Mouse (Mus musculus) cerebellum, adult 9-10 months (tissue): Measurements from ENCODE around the gene Spag4.

ENCODE experiments used
- DNase-seq: peaks from one replicate; pipeline ENCODE4 v3.0.0; 2022

Gene Spag4

GRCm38 (mm10) chr2:156065099-156066041 is at the start of gene Spag4:
TSS of gene Spag4 (plus strand) at chr2:156065175.
- DNase-seq, result peak; percentile 62

- DNase-seq, result no peak
Observed at GRCm38 (mm10) chr2:156018106-156018505, 46.9 kb upstream of the Spag4 start.

GRCm38 (mm10) chr2:156021219-156021618 is 43.8 kb upstream of the Spag4 start:
- DNase-seq, result no peak

- no peak for DNase-seq
Observed at GRCm38 (mm10) chr2:156021765-156022164, 43.2 kb upstream of the Spag4 start.

DNA sequence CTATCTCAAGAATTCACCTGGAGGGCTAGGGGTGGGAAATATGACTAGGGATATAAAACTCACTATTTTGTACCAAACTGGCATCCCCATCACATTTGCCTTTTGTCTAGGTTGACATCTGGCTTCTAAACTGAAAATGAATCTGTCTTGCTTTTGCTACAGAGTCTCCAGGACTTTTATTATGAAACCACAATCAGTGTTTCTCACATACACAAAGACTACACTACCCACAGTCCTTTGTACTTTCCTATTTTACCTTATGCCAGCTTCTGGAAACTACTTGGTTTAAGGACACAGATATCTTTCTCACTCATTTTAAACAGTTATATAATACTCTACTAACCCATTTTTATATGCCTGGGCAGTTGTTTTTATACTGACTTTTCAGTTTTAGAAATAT is 39.5 kb upstream of the Spag4 start:
- DNase-seq, result no peak

DNA sequence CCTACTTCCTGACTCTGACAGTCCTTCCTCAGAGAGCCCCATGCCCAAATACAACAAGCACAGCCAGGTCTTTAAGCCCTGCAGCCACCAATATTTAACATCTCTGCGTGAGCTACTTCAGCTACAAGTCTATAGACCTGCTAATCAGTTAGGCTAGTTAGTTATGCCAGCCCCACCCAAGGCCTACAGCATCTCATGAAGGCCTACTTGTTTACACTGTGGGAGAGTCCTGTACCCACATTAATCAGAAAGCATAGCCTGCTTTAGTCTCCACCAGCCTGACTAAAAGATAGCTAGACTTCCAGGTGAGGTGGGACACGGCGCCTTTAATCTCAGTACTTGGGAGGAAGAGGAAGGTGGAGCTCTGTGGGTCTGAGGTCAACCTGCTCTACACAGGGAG is 25.6 kb upstream of the Spag4 start:
- DNase-seq, result no peak

DNA sequence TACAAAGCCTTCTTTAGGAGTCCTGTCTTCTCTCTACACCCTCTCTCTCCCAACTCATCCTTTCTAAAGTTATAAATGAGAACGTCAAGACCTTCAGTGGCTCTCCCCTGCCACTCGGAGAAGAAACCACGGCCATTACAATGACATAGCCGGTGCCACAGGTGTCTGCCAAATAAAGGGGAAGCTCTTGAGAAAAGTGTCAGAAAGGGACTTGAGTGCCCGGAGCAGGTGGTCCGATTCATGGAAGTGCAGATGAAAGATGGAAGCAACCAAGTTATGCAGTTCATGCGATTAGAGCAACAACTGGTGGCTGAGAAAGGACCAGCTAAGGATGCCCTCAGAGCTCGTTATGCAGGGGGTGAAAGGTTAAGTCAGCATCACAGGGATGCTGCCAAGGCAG is 22.1 kb upstream of the Spag4 start:
- DNase-seq, result no peak

GRCm38 (mm10) chr2:156047929-156048328 is 17.0 kb upstream of the Spag4 start:
- DNase-seq, result no peak

- DNase-seq, result no peak
Observed at GRCm38 (mm10) chr2:156052816-156053215, 12.2 kb upstream of the Spag4 start, which contains the start of gene Fer1l4. TSS of gene Fer1l4 (minus strand) at chr2:156052947.

GRCm38 (mm10) chr2:156066126-156066525 is 1.2 kb downstream of the Spag4 start:
- no peak for DNase-seq

DNA sequence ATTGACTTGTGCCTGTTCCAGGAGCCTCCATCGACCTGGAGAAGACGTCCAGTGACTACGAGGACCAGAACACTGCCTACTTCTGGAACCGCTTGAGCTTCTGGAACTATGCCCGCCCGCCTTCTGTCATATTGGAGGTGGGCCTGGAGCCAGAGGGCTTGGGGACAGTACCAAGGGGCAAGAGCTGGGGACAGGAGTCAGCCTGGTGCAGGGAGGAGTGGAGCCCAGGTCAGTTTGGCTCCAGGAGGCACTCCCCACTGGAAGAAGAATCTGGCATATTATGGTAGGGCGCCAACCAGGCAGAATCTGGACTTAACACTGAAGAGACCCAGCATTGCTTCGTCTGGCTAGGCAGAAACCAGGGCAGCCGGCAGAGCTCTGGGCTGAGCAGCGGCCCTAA is 2.9 kb downstream of the Spag4 start:
- peak; percentile 80 for DNase-seq

- DNase-seq, result no peak
Observed at GRCm38 (mm10) chr2:156071236-156071635, 6.3 kb downstream of the Spag4 start.

- no peak for DNase-seq
Observed at GRCm38 (mm10) chr2:156073725-156074124, 8.8 kb downstream of the Spag4 start.

- no peak for DNase-seq
Observed at GRCm38 (mm10) chr2:156077461-156077860, 12.5 kb downstream of the Spag4 start.

- DNase-seq, result no peak
Observed at GRCm38 (mm10) chr2:156078421-156079182, 13.6 kb downstream of the Spag4 start.

- DNase-seq, result no peak
Observed at GRCm38 (mm10) chr2:156079183-156079560, 14.2 kb downstream of the Spag4 start.

- DNase-seq, result peak; percentile 67
Observed at GRCm38 (mm10) chr2:156079674-156080073, 14.7 kb downstream of the Spag4 start.

DNA sequence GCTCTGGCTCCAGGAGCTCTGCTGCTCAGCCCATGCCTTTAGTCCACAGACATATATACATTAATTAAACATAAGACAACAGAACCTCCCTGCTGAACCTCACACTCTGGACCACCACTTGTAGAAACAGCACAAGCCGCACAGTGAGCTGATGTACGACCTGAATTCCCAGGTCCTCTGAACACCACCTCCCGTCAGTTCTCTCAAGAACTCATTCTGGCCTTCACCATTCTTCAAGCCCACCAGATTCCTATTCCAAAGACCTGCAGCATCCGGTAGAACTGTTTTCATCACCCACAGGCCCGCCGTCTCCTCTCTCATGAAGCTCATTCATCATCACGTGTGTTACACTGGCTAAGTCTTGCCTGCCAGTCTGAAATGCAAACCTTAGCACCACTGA is 15.4 kb downstream of the Spag4 start:
- no peak for DNase-seq

DNA sequence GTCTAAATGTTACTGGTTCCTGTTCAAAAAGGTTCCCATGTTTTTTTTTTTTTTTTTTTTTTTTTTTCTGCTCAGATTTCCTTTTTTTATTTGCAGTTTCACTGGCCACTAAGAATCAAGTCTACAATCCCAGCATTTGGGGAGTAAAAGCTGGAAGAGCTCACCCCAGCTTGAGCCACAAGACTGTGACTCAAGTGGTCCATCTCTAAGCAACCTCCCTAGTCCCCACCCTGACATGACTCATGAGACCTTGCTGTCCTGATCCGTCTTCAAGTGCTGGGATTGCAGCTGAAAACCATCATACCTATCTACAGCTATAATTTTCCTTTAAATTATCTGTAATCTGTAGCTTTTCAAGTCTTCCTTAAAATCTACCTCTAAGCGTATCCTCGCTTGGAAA is 19.6 kb downstream of the Spag4 start:
- DNase-seq, result no peak

GRCm38 (mm10) chr2:156087391-156088110 is 22.6 kb downstream of the Spag4 start:
- no peak for DNase-seq

DNA sequence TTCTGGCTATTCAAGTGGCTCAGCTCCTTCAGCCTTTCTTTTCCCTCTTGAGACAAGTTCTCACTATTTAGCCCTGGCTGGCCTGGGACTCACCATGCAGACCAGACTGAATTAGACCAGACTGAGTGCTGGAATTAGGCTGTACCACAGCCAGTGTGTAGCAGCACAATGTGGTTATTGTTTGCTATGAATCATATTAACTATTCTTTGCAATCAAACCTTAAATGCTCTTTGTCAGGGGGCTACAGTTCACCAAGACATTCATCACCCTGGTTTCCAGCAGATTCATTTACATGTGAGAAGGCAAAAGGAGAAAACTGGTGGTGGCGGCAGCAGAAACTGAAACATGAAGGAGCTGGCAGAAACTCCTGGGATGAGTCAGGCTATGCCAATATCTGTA is 24.8 kb downstream of the Spag4 start:
- DNase-seq, result no peak

DNA sequence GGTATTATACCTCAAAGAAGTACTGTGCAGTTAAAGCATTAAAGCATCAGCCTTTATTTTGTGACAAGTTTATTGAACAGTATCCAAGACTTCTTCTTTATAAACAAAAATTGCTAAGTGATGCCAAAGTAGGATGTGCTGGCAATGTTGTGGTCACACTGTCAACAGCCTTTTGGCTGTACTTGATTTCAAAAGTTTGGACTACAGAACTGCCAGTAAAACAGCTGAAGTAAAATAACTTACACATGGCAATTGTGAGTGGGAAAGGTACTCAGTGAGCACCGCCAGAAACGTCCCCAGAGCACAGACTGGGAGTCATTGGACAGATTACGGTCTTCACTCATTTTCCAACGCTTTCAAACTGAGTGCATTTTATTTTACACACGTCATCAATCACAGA is 27.0 kb downstream of the Spag4 start:
- no peak for DNase-seq
